ENCODE assay signal across 11 mouse cellular contexts in the genomic region with DNA sequence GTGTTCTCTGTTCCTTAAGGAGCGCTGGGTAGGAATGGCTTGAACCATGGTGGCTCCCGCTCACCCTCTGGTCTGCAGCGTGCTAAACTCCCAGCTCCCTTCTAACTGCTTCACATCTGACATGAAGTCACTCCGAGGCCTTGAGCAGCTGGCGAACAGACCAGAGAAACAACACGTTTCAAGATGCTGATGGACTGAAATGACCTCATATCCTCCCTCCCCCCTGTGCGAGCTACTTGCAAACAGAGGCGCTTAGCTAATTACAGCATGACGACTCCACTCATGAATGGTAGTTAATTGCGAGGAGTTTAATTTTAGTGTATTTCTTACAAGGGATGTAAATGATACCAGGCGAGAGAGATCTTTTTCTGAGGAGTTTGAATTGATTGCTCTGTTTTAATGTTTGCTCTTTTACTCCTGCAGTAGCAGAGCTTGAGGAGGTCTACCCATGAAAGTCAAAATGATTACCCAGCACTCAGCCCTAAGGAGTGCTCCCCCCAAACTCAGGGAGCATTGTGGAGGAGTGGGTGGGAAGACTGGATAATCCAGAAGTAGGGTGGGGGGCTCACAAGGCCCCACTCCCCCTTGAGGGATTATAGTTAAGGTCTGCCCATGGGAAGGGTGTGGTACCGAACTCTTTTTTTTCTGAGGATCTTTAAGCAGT.
DNase-seq lines count a peak whose midpoint lies in the region; ATAC-seq and TF ChIP-seq lines count a peak whose summit lies in the region.
"Had no signal": no experiment of that assay in that cellular context is flagged by ENCODE, and none has a peak within 500 bp of the region (broad histone marks: within the 10 kb centered on the region; RNA-seq: fewer than 3 reads in every experiment).

No protein-coding gene starts in this region.

- no peak overlapping the region for H3K9ac ChIP-seq in forebrain, embryonic 14.5 days (ENCODE audit: low read length)
- no peak overlapping the region for H3K9ac ChIP-seq in hindbrain, postnatal 0 days (replicated peaks; ENCODE audit: low read length)
- H3K9ac ChIP-seq: midbrain, embryonic 13.5 days had no signal

- DNase-seq in gastrocnemius, adult 2 months: no peak
- no peak for DNase-seq in gastrocnemius, postnatal 36 days
- DNase-seq in lung, postnatal 10 days: peak; percentile 41
- DNase-seq in lung, postnatal 4 days: no peak
- peak; percentile 82 for DNase-seq in forebrain, embryonic 14.5 days (ENCODE audit: low spot score)
- DNase-seq in hindbrain, postnatal 0 days (ENCODE audit: low spot score): peak; percentile 45
- DNase-seq in c-Kit-positive CD71-positive TER-119-positive erythroid progenitor cells, embryonic 14.5 days (ENCODE audit: low spot score): no peak
- DNase-seq in thymus, postnatal 0 days (ENCODE audit: low spot score): no peak
- DNase-seq: lung, adult 18-20 months had no signal

- H3K9me3 ChIP-seq in forebrain, embryonic 14.5 days (replicated peaks; ENCODE audit: control insufficient read depth, low read length): no peaks in the 10 kb centered on the region
- no peaks in the 10 kb centered on the region for H3K9me3 ChIP-seq in hindbrain, postnatal 0 days (ENCODE audit: low read length)
- H3K9me3 ChIP-seq: midbrain, embryonic 13.5 days had no signal

- H3K4me2 ChIP-seq in forebrain, embryonic 14.5 days (ENCODE audit: low read length): no peak overlapping the region
- H3K4me2 ChIP-seq in hindbrain, postnatal 0 days (ENCODE audit: low read depth, low read length): no peak overlapping the region
- H3K4me2 ChIP-seq: midbrain, embryonic 13.5 days had no signal

- peaks cover 8% of the 10 kb centered on the region for H3K4me1 ChIP-seq in forebrain, embryonic 14.5 days (ENCODE audit: control insufficient read depth, insufficient read depth, low read length)
- no peaks in the 10 kb centered on the region for H3K4me1 ChIP-seq in hindbrain, postnatal 0 days (ENCODE audit: insufficient read depth, low read length)

- TF ChIP-seq CTCF in gastrocnemius, adult 2 months (IDR thresholded peaks at IDR 0.05): no peak
- TF ChIP-seq CTCF in hindbrain, postnatal 0 days (IDR thresholded peaks at IDR 0.05; ENCODE audit: low read depth): no peak

- ATAC-seq in forebrain, embryonic 14.5 days: peak; percentile 83
- peak; percentile 65; the same call in 1 of the 2 replicates for ATAC-seq in hindbrain, postnatal 0 days
- ATAC-seq: inflammation-experienced regulatory T-cells, adult 6 months; midbrain, embryonic 13.5 days had no signal

- no peaks in the 10 kb centered on the region for H3K27me3 ChIP-seq in forebrain, embryonic 14.5 days (replicated peaks; ENCODE audit: control insufficient read depth, insufficient read depth, low read length)
- no peaks in the 10 kb centered on the region for H3K27me3 ChIP-seq in hindbrain, postnatal 0 days (ENCODE audit: insufficient read depth, low read length)
- H3K27me3 ChIP-seq: midbrain, embryonic 13.5 days had no signal

- WGBS in forebrain, embryonic 14.5 days: 38% methylated on average over 12 of the region's 12 CpGs
- 57% methylated on average over 12 of the region's 12 CpGs for WGBS in hindbrain, postnatal 0 days

- intact Hi-C loops in gastrocnemius, adult 2 months (cut with DNase I): no loop called here
- intact Hi-C loops in gastrocnemius, postnatal 36 days (cut with DNase I): no loop called here

- H3K27ac ChIP-seq in gastrocnemius, adult 2 months: peak overlapping the region; percentile 56
- H3K27ac ChIP-seq in forebrain, embryonic 14.5 days (ENCODE audit: low read depth, low read length): peak overlapping the region; percentile 56; the same call in 1 of the 2 replicates
- H3K27ac ChIP-seq in hindbrain, postnatal 0 days: no peak overlapping the region
- H3K27ac ChIP-seq: midbrain, embryonic 13.5 days had no signal

- H3K4me3 ChIP-seq in gastrocnemius, adult 2 months: no peak overlapping the region
- no peak overlapping the region for H3K4me3 ChIP-seq in forebrain, embryonic 14.5 days (ENCODE audit: low read depth, low read length)
- no peak overlapping the region for H3K4me3 ChIP-seq in hindbrain, postnatal 0 days (ENCODE audit: low read length)
- H3K4me3 ChIP-seq: midbrain, embryonic 13.5 days had no signal

- H3K36me3 ChIP-seq in forebrain, embryonic 14.5 days (ENCODE audit: control insufficient read depth, insufficient read depth, low read length): peaks cover 51% of the 10 kb centered on the region
- peaks cover 52% of the 10 kb centered on the region for H3K36me3 ChIP-seq in hindbrain, postnatal 0 days (ENCODE audit: insufficient read depth, low read length)

Comparison
In these comparisons a context has a peak if more than half of its experiments do, and no peak if none do; other contexts are left out.
1. DNase-seq: peak in lung, postnatal 10 days (single experiment), forebrain, embryonic 14.5 days (single experiment) and hindbrain, postnatal 0 days (single experiment); none in gastrocnemius, adult 2 months (single experiment), gastrocnemius, postnatal 36 days (0 of 2), lung, postnatal 4 days (0 of 2), c-Kit-positive CD71-positive TER-119-positive erythroid progenitor cells, embryonic 14.5 days (single experiment) and thymus, postnatal 0 days (single experiment).